Mouse (Mus musculus): ENCODE data around the gene Wdr82.

Wdr82 gene

DNA sequence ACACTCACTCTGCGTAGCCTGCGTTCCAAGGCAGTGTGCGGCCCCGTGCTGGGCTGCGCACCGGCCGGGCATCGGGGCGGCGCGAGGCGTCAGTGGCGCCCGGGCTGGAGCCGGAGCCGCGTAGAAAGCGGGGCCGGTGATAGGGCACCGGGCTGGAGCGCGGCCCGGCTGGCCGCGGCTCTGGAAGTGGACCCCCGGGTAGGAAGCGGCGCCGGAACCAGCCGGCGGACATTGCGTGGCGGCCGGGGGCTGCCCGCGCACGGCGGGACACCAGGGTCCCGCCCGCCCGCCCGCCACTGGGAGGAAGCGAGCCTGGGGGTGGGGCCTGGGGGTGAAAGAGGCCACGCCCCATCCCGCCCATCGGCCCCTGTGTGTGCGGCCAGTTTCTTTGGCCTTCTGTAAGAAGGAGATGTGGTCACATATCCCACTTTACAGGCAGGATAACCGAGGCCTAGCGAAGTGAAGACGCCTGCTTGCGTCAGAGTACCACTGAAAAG is 28.3 kb downstream of the Wdr82 start:
- DNase-seq (ENCODE audit: low spot score in 2 of 2): peak; percentile 77 to 86

- no peak for DNase-seq (ENCODE audit: low spot score in 2 of 2)
Observed at GRCm38 (mm10) chr9:106199535-106200272, 29.0 kb downstream of the Wdr82 start, which contains the start of gene Ppm1m. TSS of gene Ppm1m (minus strand) at chr9:106199746.

DNA sequence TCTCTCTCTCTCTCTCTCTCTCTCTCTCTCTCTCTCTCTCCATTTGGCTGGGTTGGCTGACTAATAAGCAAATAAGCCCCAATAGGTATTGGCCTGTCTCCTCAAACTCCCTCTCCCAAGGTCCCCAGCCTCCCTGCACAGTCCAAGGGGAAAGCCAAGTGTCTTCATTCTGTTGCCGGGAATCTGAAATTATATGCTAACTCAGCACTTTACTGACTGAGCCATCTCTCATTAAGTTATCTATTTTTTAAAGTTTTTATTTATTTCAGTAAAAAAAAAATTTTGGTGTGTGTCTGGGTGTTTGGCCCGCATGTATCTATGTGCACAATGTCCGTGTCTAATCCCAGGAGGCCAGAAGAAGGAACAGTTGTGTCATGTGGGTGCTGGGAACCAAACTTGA is 31.2 kb downstream of the Wdr82 start:
- DNase-seq (ENCODE audit: low spot score in 2 of 2): no peak

DNA sequence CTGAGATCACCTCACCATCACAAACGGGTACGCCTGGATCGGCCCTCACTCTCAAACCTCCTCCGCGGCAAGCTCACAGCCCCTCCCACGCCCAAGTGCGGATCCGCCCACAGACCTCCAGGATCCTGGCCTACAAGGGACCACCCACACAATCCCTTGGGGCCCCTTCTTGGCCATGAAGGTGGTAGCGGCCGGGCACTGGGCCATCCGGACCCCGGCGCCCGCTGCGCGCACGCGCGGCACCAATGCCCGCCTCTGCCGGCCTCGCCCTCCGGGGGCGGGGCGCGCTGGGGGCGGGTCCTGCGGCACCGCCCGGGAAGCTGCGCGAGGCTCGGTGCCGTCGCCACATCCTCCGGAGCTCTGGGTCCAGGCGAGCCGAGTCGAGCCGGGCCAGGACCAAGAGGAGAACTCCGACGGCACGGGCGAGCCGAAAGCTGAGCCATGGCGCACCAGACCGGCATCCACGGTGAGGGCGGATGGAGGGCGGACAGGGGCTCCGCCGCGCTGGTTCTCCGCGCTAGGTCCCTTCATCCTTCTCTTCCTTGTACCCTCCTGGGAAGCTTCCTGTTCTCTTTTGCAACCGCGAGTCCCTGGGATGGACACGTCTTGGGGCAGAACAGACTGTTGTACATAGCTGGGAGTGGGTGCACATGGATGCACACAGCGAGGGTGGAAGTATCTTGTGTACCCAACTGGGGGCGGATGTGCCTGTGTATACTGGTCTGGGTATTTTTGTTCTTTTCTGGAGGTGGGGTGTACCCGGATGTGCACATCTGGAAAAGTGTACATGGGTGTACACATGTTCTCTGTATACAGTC is 32.3 kb downstream of the Wdr82 start, which contains the start of gene Twf2:
Gene Twf2, plus strand, starts transcription at position 290 of the 818 bp plus-strand sequence.
- peak; percentile 85 to 92 for DNase-seq (ENCODE audit: low spot score in 2 of 2)

- peak in 1 of 2 experiments; percentile 69 for DNase-seq (ENCODE audit: low spot score in 2 of 2)
Observed at GRCm38 (mm10) chr9:106203990-106204851, 33.5 kb downstream of the Wdr82 start.

- no peak for DNase-seq (ENCODE audit: low spot score in 2 of 2)
Observed at GRCm38 (mm10) chr9:106205713-106206290, 35.1 kb downstream of the Wdr82 start.

DNA sequence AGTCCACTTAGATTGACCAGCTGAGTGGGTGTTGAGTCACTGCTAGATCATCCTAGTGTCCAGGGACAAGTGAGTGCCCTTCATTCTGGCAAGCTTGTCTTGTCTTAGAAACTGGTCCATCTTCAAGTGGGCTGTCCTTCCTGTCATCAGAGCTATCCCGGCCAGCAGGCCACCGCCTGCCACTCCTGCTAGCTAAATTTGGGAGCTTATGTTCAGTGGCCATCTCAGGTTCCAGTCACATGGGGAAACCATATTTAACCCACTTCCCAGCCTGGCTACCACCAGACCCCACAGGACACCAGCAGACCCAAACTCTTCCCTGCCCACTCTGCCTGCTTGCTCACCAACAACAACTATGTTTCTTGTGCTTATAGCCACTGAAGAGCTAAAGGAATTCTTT is 35.8 kb downstream of the Wdr82 start:
- DNase-seq (ENCODE audit: low spot score in 2 of 2): no peak

- no peak for DNase-seq (ENCODE audit: low spot score in 2 of 2)
Observed at GRCm38 (mm10) chr9:106208181-106208580, 37.5 kb downstream of the Wdr82 start.

DNA sequence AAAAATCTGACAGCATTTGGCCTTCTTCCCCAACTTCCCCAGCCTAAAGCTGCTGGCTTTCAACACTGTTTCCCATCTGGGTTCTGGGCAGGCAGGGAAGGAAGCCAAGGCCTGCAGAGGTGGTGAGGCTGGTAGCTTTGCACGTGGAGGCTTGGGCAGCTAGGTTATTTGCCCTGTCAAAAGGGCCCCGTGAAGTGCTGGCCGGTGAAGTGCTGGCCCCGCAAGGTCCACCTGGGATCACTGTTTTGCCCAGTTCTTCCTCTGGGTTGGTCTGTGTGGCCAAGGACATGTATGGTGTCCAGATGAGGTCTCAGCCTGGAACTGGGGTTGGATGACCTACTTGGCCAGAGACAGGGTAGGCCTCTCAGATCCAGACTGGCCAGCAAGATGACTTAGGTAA is 39.2 kb downstream of the Wdr82 start:
- DNase-seq (ENCODE audit: low spot score in 2 of 2): peak in 1 of 2 experiments; percentile 11

DNA sequence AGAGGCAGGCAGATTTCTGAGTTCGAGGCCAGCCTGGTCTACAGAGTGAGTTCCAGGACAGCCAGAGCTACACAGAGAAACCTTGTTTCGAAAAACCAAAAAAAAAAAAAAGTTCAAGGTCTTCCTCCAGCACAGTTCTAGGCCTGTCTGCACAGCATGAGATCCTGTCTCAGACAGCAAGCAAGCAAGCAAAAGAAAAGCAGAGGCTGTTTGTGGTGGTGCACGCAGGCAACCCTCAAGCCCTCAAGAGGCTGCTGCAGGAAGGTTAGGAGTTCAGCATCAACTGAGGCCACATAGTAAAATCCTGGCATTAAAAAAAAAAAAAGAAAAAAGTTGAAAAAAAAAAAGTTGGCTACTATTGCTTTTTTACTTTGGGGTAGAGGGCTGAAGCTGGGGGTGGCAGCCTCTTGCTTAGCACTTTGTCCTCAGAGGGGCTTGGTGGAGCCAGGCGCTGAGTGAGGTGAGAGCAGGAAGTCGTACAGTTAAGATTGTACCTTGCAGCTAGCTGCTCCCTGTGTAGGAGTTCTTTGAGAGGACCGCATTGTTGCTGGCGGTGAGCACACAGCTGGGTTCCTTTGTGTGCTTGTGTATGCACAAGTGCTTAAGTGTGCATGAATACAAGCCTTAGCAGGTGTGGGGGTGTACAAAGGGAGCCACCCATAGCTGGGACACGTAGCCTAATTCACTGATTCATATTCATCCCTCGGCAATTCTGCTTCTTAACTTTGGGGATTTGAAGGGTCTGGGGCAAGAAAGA is 40.3 kb downstream of the Wdr82 start:
- peak in 1 of 2 experiments; percentile 11 for DNase-seq (ENCODE audit: low spot score in 2 of 2)

DNA sequence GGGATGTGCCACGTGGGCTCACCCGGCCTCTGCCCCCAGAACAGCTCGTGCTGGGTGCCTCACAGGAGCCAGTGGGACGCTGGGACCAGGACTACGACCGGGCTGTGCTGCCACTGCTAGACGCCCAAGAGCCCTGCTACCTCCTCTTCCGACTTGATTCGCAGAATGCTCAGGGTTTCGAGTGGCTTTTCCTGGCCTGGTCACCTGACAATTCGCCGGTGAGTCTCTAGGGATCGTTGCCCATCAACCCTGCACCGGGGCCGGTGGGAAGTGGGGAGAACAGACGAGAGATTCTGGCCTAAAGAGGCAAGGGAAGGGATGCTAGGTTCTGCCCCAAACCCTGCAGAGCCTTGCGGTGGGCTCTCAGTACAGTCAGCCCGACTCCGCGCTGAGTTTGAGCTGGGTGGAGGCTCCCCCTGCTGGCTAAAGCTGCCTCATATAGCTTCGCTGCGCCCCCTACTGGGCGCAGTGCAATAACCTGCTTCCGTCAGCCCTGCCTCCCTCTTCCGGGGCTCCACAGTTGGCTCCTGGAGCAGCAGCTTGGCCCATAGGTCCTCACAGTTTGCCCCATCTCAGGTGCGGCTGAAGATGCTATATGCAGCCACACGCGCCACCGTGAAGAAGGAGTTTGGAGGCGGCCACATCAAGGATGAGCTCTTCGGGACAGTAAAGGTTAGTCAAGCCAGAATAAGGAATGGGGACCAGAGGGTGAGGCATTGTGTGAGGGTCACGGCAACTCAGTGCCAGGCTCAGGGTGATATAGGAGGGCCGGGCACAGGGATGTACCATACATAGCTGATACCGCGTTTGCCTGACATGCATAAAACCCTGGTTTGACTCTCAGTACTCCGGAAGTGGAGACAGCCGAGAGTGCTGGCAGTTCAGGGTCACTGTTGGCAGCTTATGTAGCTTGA is 41.2 kb downstream of the Wdr82 start:
- DNase-seq (ENCODE audit: low spot score in 2 of 2): peak; percentile 85 to 94

DNA sequence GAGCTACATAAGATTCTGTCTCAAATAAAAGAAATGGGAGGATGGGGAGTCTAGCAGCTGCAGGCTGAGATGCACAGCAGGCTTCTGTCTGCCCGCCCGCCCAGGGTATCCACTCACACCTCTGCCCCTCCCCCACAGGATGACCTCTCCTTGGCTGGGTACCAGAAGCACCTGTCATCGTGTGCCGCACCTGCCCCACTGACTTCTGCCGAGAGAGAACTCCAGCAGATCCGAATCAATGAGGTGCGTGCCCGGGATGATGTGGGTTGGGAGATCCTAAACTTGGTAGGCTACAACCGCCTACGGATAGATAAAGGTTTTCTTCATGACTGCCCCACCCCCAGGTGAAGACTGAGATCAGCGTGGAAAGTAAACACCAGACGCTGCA is 41.9 kb downstream of the Wdr82 start:
- DNase-seq (ENCODE audit: low spot score in 2 of 2): no peak

DNA sequence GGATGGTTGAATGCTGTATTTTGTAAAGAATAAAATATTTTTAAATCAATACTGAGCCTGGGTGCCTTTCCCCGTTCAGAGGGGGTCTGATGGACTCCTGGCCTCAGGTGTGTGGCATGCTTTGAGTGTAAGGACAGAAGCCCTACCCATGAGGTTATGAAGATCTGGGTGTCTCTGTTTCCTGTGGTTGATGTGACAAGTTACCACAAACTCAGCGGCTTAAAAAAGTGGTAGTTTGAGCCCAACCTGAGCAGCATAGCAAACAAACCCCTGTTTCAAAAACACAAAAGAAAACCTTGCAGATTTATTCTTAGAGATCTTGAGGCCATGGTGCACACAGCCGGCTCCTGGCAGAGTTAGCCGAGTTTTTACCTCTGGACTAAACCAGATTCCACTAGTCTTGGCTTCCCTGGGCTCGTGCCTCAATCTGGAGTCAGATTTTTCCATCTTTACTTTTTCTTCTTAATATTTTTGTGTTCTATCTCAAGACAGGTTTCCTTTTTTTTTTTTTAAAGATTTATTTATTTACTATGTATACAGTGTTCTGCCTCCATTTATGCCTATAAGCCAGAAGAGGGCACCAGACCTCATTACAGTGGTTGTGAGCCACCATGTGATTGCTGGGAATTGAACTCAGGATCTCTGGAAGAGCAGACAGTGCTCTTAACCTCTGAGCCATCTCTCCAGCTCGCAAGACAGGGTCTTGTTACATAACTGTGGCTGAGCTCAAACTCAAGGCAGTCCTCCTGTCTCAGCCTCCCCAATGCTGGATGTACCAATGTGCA is 44.8 kb downstream of the Wdr82 start:
- no peak for DNase-seq (ENCODE audit: low spot score in 2 of 2)

GRCm38 (mm10) chr9:106216971-106217370 is 46.2 kb downstream of the Wdr82 start:
- DNase-seq (ENCODE audit: low spot score in 2 of 2): no peak

DNA sequence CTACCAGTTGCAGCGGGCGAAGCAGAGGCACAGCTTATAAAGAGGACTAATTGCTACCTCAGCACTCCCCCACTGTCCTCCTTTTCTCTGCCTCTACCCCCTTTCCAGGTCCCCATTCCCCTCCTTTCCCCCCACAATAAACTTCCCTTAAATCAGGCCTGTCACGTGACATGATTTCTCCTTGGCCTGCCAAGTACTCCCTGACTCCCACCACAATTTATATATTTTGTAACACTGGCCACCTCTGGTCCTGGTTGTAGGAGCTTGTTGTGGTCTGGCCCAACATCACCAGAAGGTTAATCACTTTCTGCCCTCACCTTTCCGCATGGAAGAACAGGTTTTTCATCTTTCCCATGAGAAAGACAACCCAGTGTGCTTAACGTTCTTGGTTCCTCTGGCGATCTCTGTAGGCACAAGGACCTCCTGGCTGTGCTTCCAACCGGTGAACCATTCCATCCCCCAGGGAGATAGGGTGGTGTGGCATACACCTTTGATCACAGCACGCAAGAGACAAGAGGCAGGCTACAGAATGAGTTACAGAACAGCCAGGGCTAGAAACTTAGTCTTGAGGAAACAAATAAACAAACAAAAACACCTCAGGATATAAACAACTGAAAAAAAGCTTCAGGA is 50.3 kb downstream of the Wdr82 start:
- DNase-seq (ENCODE audit: low spot score in 2 of 2): no peak

DNA sequence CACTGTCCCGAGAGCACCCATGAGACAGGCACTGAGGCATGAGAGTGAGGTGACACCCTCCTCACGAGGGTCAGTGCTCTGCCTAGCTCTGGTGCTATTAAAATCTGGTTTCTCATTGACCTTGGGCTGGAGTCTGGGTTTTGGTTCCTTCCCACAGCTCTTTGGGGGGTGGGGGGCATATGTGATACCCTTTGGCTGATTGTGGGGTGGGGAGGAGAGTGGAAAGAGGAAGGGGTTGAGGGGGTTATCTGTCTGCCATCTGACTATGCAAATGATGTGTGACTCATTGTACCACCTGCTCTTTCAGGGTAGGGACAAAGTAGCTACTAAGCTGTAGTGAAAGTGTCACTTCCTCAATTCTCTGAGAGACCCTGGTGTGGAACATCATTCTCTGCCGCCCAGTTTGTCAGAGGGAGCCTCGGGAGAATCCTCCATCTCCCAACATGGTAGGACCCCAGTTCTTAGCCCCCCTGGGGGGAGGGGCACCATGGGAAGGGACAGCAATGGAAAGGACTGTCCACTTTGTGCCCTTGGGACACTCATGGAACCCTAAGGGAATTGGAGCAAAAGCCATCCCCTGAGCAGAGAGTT is 51.6 kb downstream of the Wdr82 start, which contains the start of gene Tlr9:
Gene Tlr9, plus strand, starts transcription at position 338 of the 591 bp plus-strand sequence.
- DNase-seq (ENCODE audit: low spot score in 2 of 2): no peak

DNA sequence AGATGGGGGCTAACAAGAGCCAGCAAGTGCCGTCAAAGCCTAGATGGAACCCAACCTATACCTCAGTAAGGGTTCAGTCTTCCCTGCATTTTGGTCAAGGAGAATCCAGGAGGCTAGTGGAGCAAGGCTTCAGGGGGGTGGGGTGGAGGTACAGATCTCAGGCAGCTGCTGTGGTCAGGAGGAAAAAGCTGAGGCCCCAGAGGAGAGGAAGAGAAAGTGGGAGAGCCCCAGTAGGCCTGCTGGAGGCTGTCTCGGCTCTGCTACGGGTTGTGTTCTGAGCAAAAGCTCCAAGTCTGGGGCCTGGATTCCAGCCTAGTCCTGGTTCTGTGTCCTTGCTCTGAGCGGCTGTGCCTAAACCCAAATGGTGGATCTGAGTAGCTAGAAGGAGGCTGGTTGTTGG is 52.3 kb downstream of the Wdr82 start:
- DNase-seq (ENCODE audit: low spot score in 2 of 2): no peak

Data from spleen, postnatal 4 days (tissue).